Mouse (Mus musculus): ENCODE results near the gene Ccdc6.

DNA sequence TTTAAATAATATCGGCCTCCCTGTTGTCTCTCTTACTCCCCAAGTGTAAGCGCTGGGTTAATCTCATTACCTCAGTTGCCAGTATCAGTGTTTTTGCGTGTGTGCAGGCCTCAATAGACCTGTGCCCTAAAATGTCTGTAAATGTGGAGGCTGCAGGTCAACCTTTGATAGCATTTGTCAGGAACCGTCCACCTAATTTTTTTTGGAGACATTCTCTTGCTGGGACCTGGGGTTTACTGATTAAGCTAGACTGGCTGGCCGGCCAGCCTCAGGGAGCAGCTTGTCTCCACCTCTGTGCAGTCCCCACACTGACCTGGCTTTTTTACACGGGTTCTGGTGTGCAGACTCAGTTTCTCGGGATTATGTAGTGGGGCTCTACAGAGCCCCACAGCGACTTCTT is 30.4 kb downstream of the Ccdc6 start:
- TF ChIP-seq CTCF (IDR thresholded peaks at IDR 0.05; ENCODE audit: borderline replicate concordance, insufficient read depth, low read length) = no peak
- TF ChIP-seq POLR2A (IDR thresholded peaks at IDR 0.05; ENCODE audit: low read depth, low read length) = no peak
